Mouse (Mus musculus) spleen, adult 2 months (tissue): Measurements from ENCODE around the gene Zfhx2.

Experiments used
- CTCF ChIP-seq: fragments of 200-500 bp; IDR thresholded peaks from 2 replicates; pipeline ENCODE4 v1.5.1; 2011; ENCODE audit warnings: mild to moderate bottlenecking, inconsistent platforms; ENCODE audit not compliant: insufficient read depth, insufficient read length, insufficient replicate concordance; ENCODE audit errors: extremely low read depth
- POLR2A ChIP-seq: fragments of 200-500 bp; IDR thresholded peaks from 2 replicates; pipeline ENCODE4 v1.6.1; 2011; ENCODE audit warnings: low read depth, low read length, inconsistent platforms

GRCm38 (mm10) chr14:55029034-55029698 is 63.0 kb downstream of the Zfhx2 start:
- TF ChIP-seq CTCF (no peak), POLR2A (no peak)
